Mouse (Mus musculus): ENCODE measurements around the gene Gpc6. TPM values are rescaled to one million over a fixed set of nuclear protein-coding genes. Genes with fewer than 3 reads are reported as not detected.

Gpc6 gene
- polyA plus RNA-seq, 1 experiment from 2014 or later = 86.1 TPM

DNA sequence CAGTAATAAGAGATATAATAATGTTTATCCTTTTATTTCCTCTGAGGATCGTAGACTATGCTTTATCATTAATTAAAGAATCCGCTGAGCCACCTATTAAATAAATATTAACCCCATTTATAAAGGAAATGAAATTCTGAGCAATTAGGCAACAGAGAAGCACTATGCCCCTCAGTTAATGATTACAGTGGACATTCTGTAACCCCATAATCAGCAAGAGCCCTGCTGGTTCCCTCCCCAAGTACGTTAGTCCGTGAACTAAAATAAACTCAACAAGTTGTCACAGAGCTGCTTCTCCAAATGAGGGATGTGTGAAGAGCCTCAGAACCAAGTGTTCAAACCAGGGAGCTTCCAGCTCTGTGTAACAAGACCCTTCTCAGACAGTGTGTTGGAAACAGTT is 892.1 kb downstream of the Gpc6 start:
- Histone ChIP-seq H3K9me3 (ENCODE audit: control insufficient read depth, low read depth, low read length) (peaks cover 4% of the 10 kb centered on the region; the same call in 1 of the 2 replicates), H3K9ac (replicated peaks; ENCODE audit: low read depth, low read length) (no peak overlapping the region), H3K27ac (ENCODE audit: low read length) (no peak overlapping the region), H3K4me3 (ENCODE audit: low read depth, low read length) (no peak overlapping the region), H3K27me3 (ENCODE audit: control insufficient read depth, insufficient read depth, low read length) (no peaks in the 10 kb centered on the region), H3K36me3 (ENCODE audit: control insufficient read depth, insufficient read depth, low read length) (no peaks in the 10 kb centered on the region), H3K4me1 (ENCODE audit: control insufficient read depth, insufficient read depth, low read length) (no peaks in the 10 kb centered on the region), H3K4me2 (replicated peaks; ENCODE audit: low read depth, low read length) (no peak overlapping the region)
- no peak for ATAC-seq (ENCODE audit: insufficient number of reproducible peaks, insufficient read depth, low FRiP score, low read depth)
- WGBS = 51% methylated on average over 4 of the region's 4 CpGs

DNA sequence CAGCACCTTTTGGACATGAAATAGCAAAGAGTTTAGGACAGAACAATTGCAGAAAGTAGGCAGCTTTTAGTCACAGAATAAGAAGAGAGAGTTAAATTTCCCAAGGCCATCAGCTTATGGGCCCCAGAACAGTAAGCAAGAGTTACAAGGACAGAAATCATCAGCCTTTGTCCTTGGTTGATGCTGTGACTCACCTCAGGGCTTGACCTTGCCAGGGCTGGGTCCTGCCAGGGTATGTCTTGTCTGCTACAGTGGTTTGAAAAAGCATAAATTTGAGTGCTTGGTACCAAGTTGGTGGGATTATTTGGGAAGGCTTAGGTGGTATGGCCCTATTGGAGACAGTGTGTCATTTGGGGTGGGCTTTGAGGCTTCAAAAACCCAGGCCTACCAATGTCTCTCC is 899.4 kb downstream of the Gpc6 start:
- Histone ChIP-seq H3K9ac (replicated peaks; ENCODE audit: low read depth, low read length) (no peak overlapping the region), H3K36me3 (ENCODE audit: control insufficient read depth, insufficient read depth, low read length) (no peaks in the 10 kb centered on the region), H3K27ac (ENCODE audit: low read length) (no peak overlapping the region), H3K4me3 (ENCODE audit: low read depth, low read length) (no peak overlapping the region), H3K9me3 (ENCODE audit: control insufficient read depth, low read depth, low read length) (no peaks in the 10 kb centered on the region), H3K27me3 (ENCODE audit: control insufficient read depth, insufficient read depth, low read length) (no peaks in the 10 kb centered on the region), H3K4me1 (ENCODE audit: control insufficient read depth, insufficient read depth, low read length) (no peaks in the 10 kb centered on the region), H3K4me2 (replicated peaks; ENCODE audit: low read depth, low read length) (no peak overlapping the region)
- ATAC-seq (ENCODE audit: insufficient number of reproducible peaks, insufficient read depth, low FRiP score, low read depth) = no peak

DNA sequence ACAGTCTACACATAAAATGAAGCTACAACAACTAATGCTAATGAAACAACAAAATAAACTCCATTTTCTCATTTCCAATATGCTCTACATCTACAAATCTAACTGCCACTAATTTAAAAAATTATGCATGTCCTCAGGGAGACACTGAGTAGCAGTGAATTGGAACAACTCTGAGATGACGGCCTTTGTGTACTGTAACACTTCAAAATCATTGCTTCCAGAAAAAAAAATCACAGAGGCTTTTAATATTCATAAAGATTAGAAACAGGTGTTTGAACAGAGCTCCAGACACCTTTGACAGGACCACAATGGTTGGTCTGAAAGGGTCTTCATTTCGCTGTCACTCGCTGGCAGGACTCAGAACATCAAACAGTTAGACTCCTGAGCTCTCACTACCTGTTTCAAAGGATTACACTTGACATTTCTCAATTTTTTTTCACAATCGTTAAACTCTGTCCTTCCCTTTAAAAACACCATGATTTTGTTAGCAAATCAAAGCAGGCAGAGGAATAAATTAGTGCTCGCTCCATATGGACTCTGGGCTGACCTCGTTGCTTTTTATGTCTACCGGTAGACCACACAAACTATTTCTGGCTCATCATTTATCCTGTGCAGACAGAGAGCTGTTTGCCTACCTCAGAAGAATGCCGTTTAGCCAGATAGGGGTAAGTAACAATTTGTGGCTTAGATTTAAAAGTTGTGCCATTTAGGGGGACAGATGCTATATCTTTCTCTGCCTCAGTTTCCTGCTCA is 901.4 kb downstream of the Gpc6 start:
- Histone ChIP-seq H3K27me3 (ENCODE audit: control insufficient read depth, insufficient read depth, low read length) (no peaks in the 10 kb centered on the region), H3K36me3 (ENCODE audit: control insufficient read depth, insufficient read depth, low read length) (no peaks in the 10 kb centered on the region), H3K4me2 (replicated peaks; ENCODE audit: low read depth, low read length) (no peak overlapping the region), H3K4me3 (ENCODE audit: low read depth, low read length) (no peak overlapping the region), H3K4me1 (ENCODE audit: control insufficient read depth, insufficient read depth, low read length) (no peaks in the 10 kb centered on the region), H3K9me3 (ENCODE audit: control insufficient read depth, low read depth, low read length) (no peaks in the 10 kb centered on the region), H3K27ac (ENCODE audit: low read length) (no peak overlapping the region), H3K9ac (replicated peaks; ENCODE audit: low read depth, low read length) (no peak overlapping the region)
- no peak for ATAC-seq (ENCODE audit: insufficient number of reproducible peaks, insufficient read depth, low FRiP score, low read depth)
- WGBS = 46% methylated on average over 8 of the region's 8 CpGs

DNA sequence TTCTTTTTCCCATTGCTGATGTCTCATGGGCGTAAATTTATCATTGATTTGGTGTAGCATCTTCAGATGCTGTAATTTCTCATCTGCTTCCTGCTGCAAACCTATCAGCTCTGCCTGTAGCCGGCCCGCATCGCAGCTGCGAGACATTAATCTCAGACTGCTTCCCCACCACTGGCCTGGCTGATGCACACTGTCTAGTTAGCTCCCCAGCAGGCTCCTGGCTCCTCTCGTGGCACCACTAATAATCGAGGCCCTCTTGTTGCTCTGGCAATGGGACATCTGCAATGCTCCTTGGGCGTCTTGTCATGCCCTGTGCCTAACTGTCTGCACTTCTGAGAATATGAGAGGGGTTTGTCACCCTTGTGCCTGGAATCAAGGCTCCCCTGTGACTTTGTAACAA is 906.2 kb downstream of the Gpc6 start:
- no peak overlapping the region for H3K4me3 ChIP-seq (ENCODE audit: low read depth, low read length)
- H3K4me2 ChIP-seq (replicated peaks; ENCODE audit: low read depth, low read length) = no peak overlapping the region
- no peak for ATAC-seq (ENCODE audit: insufficient number of reproducible peaks, insufficient read depth, low FRiP score, low read depth)
- no peaks in the 10 kb centered on the region for H3K36me3 ChIP-seq (ENCODE audit: control insufficient read depth, insufficient read depth, low read length)
- H3K9ac ChIP-seq (replicated peaks; ENCODE audit: low read depth, low read length) = no peak overlapping the region
- no peaks in the 10 kb centered on the region for H3K4me1 ChIP-seq (ENCODE audit: control insufficient read depth, insufficient read depth, low read length)
- H3K9me3 ChIP-seq (ENCODE audit: control insufficient read depth, low read depth, low read length) = no peaks in the 10 kb centered on the region
- no peak overlapping the region for H3K27ac ChIP-seq (ENCODE audit: low read length)
- 76% methylated on average over 8 of the region's 8 CpGs for WGBS
- H3K27me3 ChIP-seq (ENCODE audit: control insufficient read depth, insufficient read depth, low read length) = no peaks in the 10 kb centered on the region

DNA sequence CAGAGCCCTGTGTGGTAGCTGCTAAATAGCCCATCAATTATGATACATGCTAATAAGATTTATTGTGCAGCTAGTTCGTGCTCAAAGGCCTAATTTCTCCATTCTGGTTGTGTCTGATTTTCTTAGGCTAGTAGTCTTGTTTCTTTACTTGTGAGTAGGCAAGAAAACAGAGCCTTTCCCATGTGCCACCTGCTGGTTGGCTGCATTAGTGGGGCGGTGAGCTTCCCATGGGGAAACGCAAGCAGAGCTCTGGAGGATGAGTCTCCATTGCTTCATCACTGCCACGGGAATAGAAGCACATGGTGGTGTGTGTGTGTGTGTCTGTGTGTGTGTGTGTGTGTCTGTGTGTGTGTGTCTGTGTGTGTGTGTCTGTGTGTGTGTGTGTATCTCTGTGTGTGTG is 906.6 kb downstream of the Gpc6 start:
- WGBS = 64% methylated on average over 4 of the region's 4 CpGs
- no peak for ATAC-seq (ENCODE audit: insufficient number of reproducible peaks, insufficient read depth, low FRiP score, low read depth)

DNA sequence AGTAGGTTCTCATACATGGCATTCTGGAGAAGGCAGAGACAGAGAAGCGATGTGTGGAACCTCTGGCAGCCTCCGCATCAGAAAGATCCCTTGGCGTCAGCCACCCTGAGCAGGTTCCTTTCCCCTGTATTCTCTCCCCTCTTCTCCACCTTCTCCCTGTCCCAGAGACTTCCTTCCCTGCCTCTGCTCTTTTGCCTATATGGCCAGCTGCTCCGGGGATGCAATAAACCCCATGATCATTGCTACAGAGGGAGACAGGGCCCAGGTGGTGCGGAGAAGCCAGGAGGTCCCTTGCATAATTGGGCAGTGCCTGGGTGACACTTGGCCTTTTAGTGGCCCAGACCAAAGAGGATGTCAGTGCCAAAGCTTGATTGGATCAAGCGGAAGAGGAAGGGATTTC is 910.4 kb downstream of the Gpc6 start:
- no peak overlapping the region for H3K27ac ChIP-seq (ENCODE audit: low read length)
- H3K9ac ChIP-seq (replicated peaks; ENCODE audit: low read depth, low read length) = no peak overlapping the region
- H3K4me2 ChIP-seq (replicated peaks; ENCODE audit: low read depth, low read length) = no peak overlapping the region
- 96% methylated on average over 6 of the region's 6 CpGs for WGBS
- no peaks in the 10 kb centered on the region for H3K9me3 ChIP-seq (ENCODE audit: control insufficient read depth, low read depth, low read length)
- no peak overlapping the region for H3K4me3 ChIP-seq (ENCODE audit: low read depth, low read length)
- no peaks in the 10 kb centered on the region for H3K4me1 ChIP-seq (ENCODE audit: control insufficient read depth, insufficient read depth, low read length)
- H3K27me3 ChIP-seq (ENCODE audit: control insufficient read depth, insufficient read depth, low read length) = no peaks in the 10 kb centered on the region
- H3K36me3 ChIP-seq (ENCODE audit: control insufficient read depth, insufficient read depth, low read length) = no peaks in the 10 kb centered on the region
- no peak for ATAC-seq (ENCODE audit: insufficient number of reproducible peaks, insufficient read depth, low FRiP score, low read depth)

More for the DNA sequence above, 906.6 kb downstream of the Gpc6 start:
- Histone ChIP-seq H3K4me3 (ENCODE audit: low read depth, low read length) (no peak overlapping the region), H3K27ac (ENCODE audit: low read length) (no peak overlapping the region), H3K27me3 (ENCODE audit: control insufficient read depth, insufficient read depth, low read length) (no peaks in the 10 kb centered on the region), H3K4me1 (ENCODE audit: control insufficient read depth, insufficient read depth, low read length) (no peaks in the 10 kb centered on the region), H3K9me3 (ENCODE audit: control insufficient read depth, low read depth, low read length) (no peaks in the 10 kb centered on the region), H3K9ac (replicated peaks; ENCODE audit: low read depth, low read length) (no peak overlapping the region), H3K36me3 (ENCODE audit: control insufficient read depth, insufficient read depth, low read length) (no peaks in the 10 kb centered on the region), H3K4me2 (replicated peaks; ENCODE audit: low read depth, low read length) (no peak overlapping the region)

DNA sequence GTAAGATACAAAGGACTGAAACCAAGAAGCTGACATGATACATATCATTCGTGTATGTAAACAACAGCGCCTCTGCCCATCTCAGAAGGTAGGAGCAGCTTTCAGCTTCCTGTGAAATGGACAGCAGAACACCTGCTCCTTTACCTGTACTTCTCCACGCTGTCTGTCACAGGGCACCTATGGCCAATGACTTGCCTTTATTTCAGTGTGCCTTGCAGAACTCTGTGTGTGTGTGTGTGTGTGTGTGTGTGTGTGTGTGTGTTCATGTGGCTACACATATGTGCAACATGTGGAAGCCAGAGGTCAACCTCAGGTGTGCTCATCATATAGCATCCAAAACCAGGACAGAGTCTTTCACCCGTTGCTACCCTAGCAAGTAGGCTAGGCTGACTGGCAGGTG is 911.9 kb downstream of the Gpc6 start:
- H3K9me3 ChIP-seq (ENCODE audit: control insufficient read depth, low read depth, low read length) = no peaks in the 10 kb centered on the region
- no peaks in the 10 kb centered on the region for H3K36me3 ChIP-seq (ENCODE audit: control insufficient read depth, insufficient read depth, low read length)
- H3K4me3 ChIP-seq (ENCODE audit: low read depth, low read length) = no peak overlapping the region
- no peak overlapping the region for H3K27ac ChIP-seq (ENCODE audit: low read length)
- ATAC-seq (ENCODE audit: insufficient number of reproducible peaks, insufficient read depth, low FRiP score, low read depth) = no peak
- H3K4me2 ChIP-seq (replicated peaks; ENCODE audit: low read depth, low read length) = no peak overlapping the region
- 92% methylated on average over 4 of the region's 4 CpGs for WGBS
- no peaks in the 10 kb centered on the region for H3K27me3 ChIP-seq (ENCODE audit: control insufficient read depth, insufficient read depth, low read length)
- peaks cover 4% of the 10 kb centered on the region; the same call in 1 of the 2 replicates for H3K4me1 ChIP-seq (ENCODE audit: control insufficient read depth, insufficient read depth, low read length)
- no peak overlapping the region for H3K9ac ChIP-seq (replicated peaks; ENCODE audit: low read depth, low read length)

DNA sequence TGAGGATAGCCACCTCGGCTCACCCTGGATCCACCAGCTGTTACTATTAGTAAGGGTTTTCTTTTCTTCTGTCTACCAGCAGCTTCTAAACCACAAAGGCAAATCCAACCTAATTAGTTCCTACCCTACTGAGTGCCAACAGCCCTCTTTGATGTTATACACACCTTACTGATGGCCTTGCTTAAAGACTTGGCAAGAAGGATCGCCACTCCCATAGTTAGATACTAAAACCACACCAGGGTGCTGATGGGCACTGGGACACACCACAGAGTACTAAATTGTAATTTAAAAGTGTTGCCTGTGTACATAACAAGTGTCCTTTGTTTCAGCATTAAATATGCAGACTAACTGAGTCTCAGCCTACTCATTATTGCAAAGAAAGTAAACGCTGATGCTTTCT is 912.6 kb downstream of the Gpc6 start:
- Histone ChIP-seq H3K27ac (ENCODE audit: low read length) (no peak overlapping the region), H3K9ac (replicated peaks; ENCODE audit: low read depth, low read length) (no peak overlapping the region), H3K27me3 (ENCODE audit: control insufficient read depth, insufficient read depth, low read length) (no peaks in the 10 kb centered on the region), H3K9me3 (ENCODE audit: control insufficient read depth, low read depth, low read length) (no peaks in the 10 kb centered on the region), H3K4me1 (ENCODE audit: control insufficient read depth, insufficient read depth, low read length) (peaks cover 4% of the 10 kb centered on the region; the same call in 1 of the 2 replicates), H3K4me3 (ENCODE audit: low read depth, low read length) (no peak overlapping the region), H3K36me3 (ENCODE audit: control insufficient read depth, insufficient read depth, low read length) (no peaks in the 10 kb centered on the region), H3K4me2 (replicated peaks; ENCODE audit: low read depth, low read length) (no peak overlapping the region)
- 65% methylated on average over 3 of the region's 3 CpGs for WGBS
- ATAC-seq (ENCODE audit: insufficient number of reproducible peaks, insufficient read depth, low FRiP score, low read depth) = no peak

DNA sequence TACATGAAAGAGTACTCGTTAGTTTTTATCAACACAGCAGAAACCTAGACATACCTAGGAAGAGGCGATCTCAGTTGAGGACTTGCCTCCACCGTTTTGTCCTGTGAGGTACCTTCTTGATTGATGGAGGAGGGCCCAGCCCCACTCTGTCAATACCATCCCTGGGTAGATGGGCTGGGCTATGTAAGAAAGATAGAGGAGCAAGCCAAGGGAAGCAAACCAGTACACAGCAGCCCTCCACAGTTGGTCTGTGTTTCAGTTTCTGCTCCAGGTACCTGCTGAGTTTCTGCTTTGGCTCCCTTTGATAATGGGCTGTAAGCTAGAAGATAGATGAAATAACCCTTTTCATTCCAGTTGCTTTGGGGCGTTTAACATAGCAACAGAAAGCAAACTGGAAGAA is 916.1 kb downstream of the Gpc6 start:
- no peak overlapping the region for H3K9ac ChIP-seq (replicated peaks; ENCODE audit: low read depth, low read length)
- no peak overlapping the region for H3K27ac ChIP-seq (ENCODE audit: low read length)
- no peaks in the 10 kb centered on the region for H3K36me3 ChIP-seq (ENCODE audit: control insufficient read depth, insufficient read depth, low read length)
- peaks cover 4% of the 10 kb centered on the region; the same call in 1 of the 2 replicates for H3K4me1 ChIP-seq (ENCODE audit: control insufficient read depth, insufficient read depth, low read length)
- no peak for ATAC-seq (ENCODE audit: insufficient number of reproducible peaks, insufficient read depth, low FRiP score, low read depth)
- 47% methylated on average over 4 of the region's 4 CpGs for WGBS
- no peaks in the 10 kb centered on the region for H3K9me3 ChIP-seq (ENCODE audit: control insufficient read depth, low read depth, low read length)
- H3K4me3 ChIP-seq (ENCODE audit: low read depth, low read length) = no peak overlapping the region
- no peak overlapping the region for H3K4me2 ChIP-seq (replicated peaks; ENCODE audit: low read depth, low read length)
- H3K27me3 ChIP-seq (ENCODE audit: control insufficient read depth, insufficient read depth, low read length) = no peaks in the 10 kb centered on the region

Measured in stomach, embryonic 14.5 days (tissue).